Mouse (Mus musculus): ENCODE data around the gene Sgms1. TPM values are rescaled to one million over a fixed set of nuclear protein-coding genes. Genes with fewer than 3 reads are reported as not detected.
"Not testable (repeated sequence)": the region's sequence is repeated elsewhere in the genome, so short reads cannot be mapped to it uniquely, and the experiment has no call there.

Gene Sgms1
- polyA plus RNA-seq, 1 experiment, result 53.7 TPM

GRCm38 (mm10) chr19:32322429-32323035, 67.0 kb downstream of the Sgms1 start:
- peak; percentile 49 for DNase-seq
- TF ChIP-seq CTCF (IDR thresholded peaks at IDR 0.05; ENCODE audit: insufficient read depth, low read length) (peak; percentile 57; the same call in 1 of the 2 replicates), POLR2A (IDR thresholded peaks at IDR 0.05; ENCODE audit: borderline replicate concordance, extremely low read depth, low read depth, low read length) (no peak)
- Histone ChIP-seq H3K4me3 (replicated peaks; ENCODE audit: extremely low read depth, low read depth, low read length) (no peak overlapping the region), H3K4me1 (ENCODE audit: control insufficient read depth, insufficient read depth, low read length) (peaks cover 27% of the 10 kb centered on the region)
- 42% methylated on average over 3 of the region's 3 CpGs for WGBS

GRCm38 (mm10) chr19:32320366-32320666, 69.2 kb downstream of the Sgms1 start:
- H3K4me3 ChIP-seq (replicated peaks; ENCODE audit: extremely low read depth, low read depth, low read length), result no peak overlapping the region
- H3K4me1 ChIP-seq (ENCODE audit: control insufficient read depth, insufficient read depth, low read length), result peaks cover 21% of the 10 kb centered on the region
- WGBS, result 57% methylated on average over 4 of the region's 4 CpGs
- TF ChIP-seq CTCF (IDR thresholded peaks at IDR 0.05; ENCODE audit: insufficient read depth, low read length), result peak; percentile 84
- no peak for TF ChIP-seq POLR2A (IDR thresholded peaks at IDR 0.05; ENCODE audit: borderline replicate concordance, extremely low read depth, low read depth, low read length)
- DNase-seq, result peak; percentile 82

GRCm38 (mm10) chr19:32319531-32320365, 69.8 kb downstream of the Sgms1 start:
- H3K4me1 ChIP-seq (ENCODE audit: control insufficient read depth, insufficient read depth, low read length), result peaks cover 17% of the 10 kb centered on the region
- 53% methylated on average over 12 of the region's 12 CpGs for WGBS
- TF ChIP-seq POLR2A (IDR thresholded peaks at IDR 0.05; ENCODE audit: borderline replicate concordance, extremely low read depth, low read depth, low read length), result no peak
- no peak for TF ChIP-seq CTCF (IDR thresholded peaks at IDR 0.05; ENCODE audit: insufficient read depth, low read length)
- H3K4me3 ChIP-seq (replicated peaks; ENCODE audit: extremely low read depth, low read depth, low read length), result no peak overlapping the region
- DNase-seq, result peak; percentile 44

- H3K4me3 ChIP-seq (replicated peaks; ENCODE audit: extremely low read depth, low read depth, low read length), result no peak overlapping the region
- H3K4me1 ChIP-seq (ENCODE audit: control insufficient read depth, insufficient read depth, low read length), result peaks cover 17% of the 10 kb centered on the region
- TF ChIP-seq CTCF (IDR thresholded peaks at IDR 0.05; ENCODE audit: insufficient read depth, low read length), result no peak
- TF ChIP-seq POLR2A (IDR thresholded peaks at IDR 0.05; ENCODE audit: borderline replicate concordance, extremely low read depth, low read depth, low read length), result no peak
- WGBS, result 79% methylated on average over 1 of the region's 1 CpGs
- DNase-seq, result no peak
Measured at GRCm38 (mm10) chr19:32319057-32319456, 70.5 kb downstream of the Sgms1 start.

- peaks cover 12% of the 10 kb centered on the region for H3K4me1 ChIP-seq (ENCODE audit: control insufficient read depth, insufficient read depth, low read length)
- not testable (repeated sequence) for DNase-seq; H3K4me3 ChIP-seq (replicated peaks; ENCODE audit: extremely low read depth, low read depth, low read length)
- 93% methylated on average over 1 of the region's 1 CpGs for WGBS
Measured at GRCm38 (mm10) chr19:32317347-32317746, 72.2 kb downstream of the Sgms1 start.

GRCm38 (mm10) chr19:32313304-32313703, 76.2 kb downstream of the Sgms1 start:
- 76% methylated on average over 4 of the region's 4 CpGs for WGBS
- H3K4me1 ChIP-seq (ENCODE audit: control insufficient read depth, insufficient read depth, low read length), result no peaks in the 10 kb centered on the region; the same call in 1 of the 2 replicates
- H3K4me3 ChIP-seq (replicated peaks; ENCODE audit: extremely low read depth, low read depth, low read length), result no peak overlapping the region
- no peak for DNase-seq
- TF ChIP-seq POLR2A (IDR thresholded peaks at IDR 0.05; ENCODE audit: borderline replicate concordance, extremely low read depth, low read depth, low read length), result no peak
- TF ChIP-seq CTCF (IDR thresholded peaks at IDR 0.05; ENCODE audit: insufficient read depth, low read length), result no peak

GRCm38 (mm10) chr19:32311762-32312161, 77.8 kb downstream of the Sgms1 start:
- Histone ChIP-seq H3K4me1 (ENCODE audit: control insufficient read depth, insufficient read depth, low read length) (no peaks in the 10 kb centered on the region; the same call in 1 of the 2 replicates), H3K4me3 (replicated peaks; ENCODE audit: extremely low read depth, low read depth, low read length) (no peak overlapping the region)
- DNase-seq, result no peak
- TF ChIP-seq CTCF (IDR thresholded peaks at IDR 0.05; ENCODE audit: insufficient read depth, low read length) (no peak), POLR2A (IDR thresholded peaks at IDR 0.05; ENCODE audit: borderline replicate concordance, extremely low read depth, low read depth, low read length) (no peak)
- 88% methylated on average over 5 of the region's 5 CpGs for WGBS

- DNase-seq, result no peak
- H3K4me1 ChIP-seq (ENCODE audit: control insufficient read depth, insufficient read depth, low read length), result no peaks in the 10 kb centered on the region; the same call in 1 of the 2 replicates
- TF ChIP-seq POLR2A (IDR thresholded peaks at IDR 0.05; ENCODE audit: borderline replicate concordance, extremely low read depth, low read depth, low read length), result no peak
- TF ChIP-seq CTCF (IDR thresholded peaks at IDR 0.05; ENCODE audit: insufficient read depth, low read length), result no peak
- WGBS, result 85% methylated on average over 3 of the region's 3 CpGs
- no peak overlapping the region for H3K4me3 ChIP-seq (replicated peaks; ENCODE audit: extremely low read depth, low read depth, low read length)
Measured at GRCm38 (mm10) chr19:32311063-32311462, 78.5 kb downstream of the Sgms1 start.

- Histone ChIP-seq H3K4me1 (ENCODE audit: control insufficient read depth, insufficient read depth, low read length) (no peaks in the 10 kb centered on the region; the same call in 1 of the 2 replicates), H3K4me3 (replicated peaks; ENCODE audit: extremely low read depth, low read depth, low read length) (no peak overlapping the region)
- WGBS, result 94% methylated on average over 5 of the region's 5 CpGs
- DNase-seq, result no peak
- TF ChIP-seq CTCF (IDR thresholded peaks at IDR 0.05; ENCODE audit: insufficient read depth, low read length) (0 out of 2 replicates have a peak, but pooled peaks have one; percentile 6), POLR2A (IDR thresholded peaks at IDR 0.05; ENCODE audit: borderline replicate concordance, extremely low read depth, low read depth, low read length) (no peak)
Measured at GRCm38 (mm10) chr19:32310483-32310882, 79.0 kb downstream of the Sgms1 start.

GRCm38 (mm10) chr19:32309346-32309745, 80.2 kb downstream of the Sgms1 start:
- peaks cover 5% of the 10 kb centered on the region for H3K4me1 ChIP-seq (ENCODE audit: control insufficient read depth, insufficient read depth, low read length)
- TF ChIP-seq POLR2A (IDR thresholded peaks at IDR 0.05; ENCODE audit: borderline replicate concordance, extremely low read depth, low read depth, low read length), result no peak
- no peak for TF ChIP-seq CTCF (IDR thresholded peaks at IDR 0.05; ENCODE audit: insufficient read depth, low read length)
- no peak for DNase-seq
- WGBS, result 63% methylated on average over 3 of the region's 3 CpGs
- no peak overlapping the region for H3K4me3 ChIP-seq (replicated peaks; ENCODE audit: extremely low read depth, low read depth, low read length)

Measured in lung, adult 2 months (tissue).